Mouse (Mus musculus) erythroblast, embryonic 14.5 days (primary cell): Measurements from ENCODE around the gene Sgce. TPM values are rescaled to one million over a fixed set of nuclear protein-coding genes. Genes with fewer than 3 reads are reported as not detected.
"Not testable (repeated sequence)": the region's sequence is repeated elsewhere in the genome, so short reads cannot be mapped to it uniquely, and the experiment has no call there.

Source experiments
- H3K27me3 ChIP-seq: 2 replicates; pipeline ENCODE4 v1.6.1; 2012; ENCODE audit warnings: inconsistent platforms; ENCODE audit not compliant: control insufficient read depth
- H3K36me3 ChIP-seq: 2 replicates; pipeline ENCODE4 v1.6.1; 2012; ENCODE audit warnings: mild to moderate bottlenecking, inconsistent platforms; ENCODE audit not compliant: control insufficient read depth
- H3K4me1 ChIP-seq: 2 replicates; pipeline ENCODE4 v1.6.1; 2012; ENCODE audit warnings: inconsistent platforms; ENCODE audit not compliant: control insufficient read depth
- H3K4me3 ChIP-seq: replicated peaks from 2 replicates; pipeline ENCODE3; 2012; ENCODE audit warnings: moderate library complexity, mild to moderate bottlenecking, inconsistent platforms
- H3K9me3 ChIP-seq: 2 replicates; pipeline ENCODE4 v1.6.1; 2012; ENCODE audit warnings: low read length, inconsistent platforms, mixed read lengths; ENCODE audit not compliant: control insufficient read depth
- GATA1 ChIP-seq: IDR thresholded peaks from 2 replicates; pipeline ENCODE4 v1.6.1; 2012; ENCODE audit warnings: low read length, inconsistent platforms, mixed read lengths
- TAL1 ChIP-seq: IDR thresholded peaks from 3 replicates; pipeline ENCODE4 v1.6.1; 2012; ENCODE audit warnings: low read length, inconsistent platforms, mixed read lengths
- polyA plus RNA-seq: library from polyadenylated mRNA; stranded (reverse); fragments of >175 nt; gene quantifications from 2 replicates; pipeline ENCODE4 v1.2.3, GENCODE M21; 2012

The Sgce gene
- not detected in 2 replicates for polyA plus RNA-seq

DNA sequence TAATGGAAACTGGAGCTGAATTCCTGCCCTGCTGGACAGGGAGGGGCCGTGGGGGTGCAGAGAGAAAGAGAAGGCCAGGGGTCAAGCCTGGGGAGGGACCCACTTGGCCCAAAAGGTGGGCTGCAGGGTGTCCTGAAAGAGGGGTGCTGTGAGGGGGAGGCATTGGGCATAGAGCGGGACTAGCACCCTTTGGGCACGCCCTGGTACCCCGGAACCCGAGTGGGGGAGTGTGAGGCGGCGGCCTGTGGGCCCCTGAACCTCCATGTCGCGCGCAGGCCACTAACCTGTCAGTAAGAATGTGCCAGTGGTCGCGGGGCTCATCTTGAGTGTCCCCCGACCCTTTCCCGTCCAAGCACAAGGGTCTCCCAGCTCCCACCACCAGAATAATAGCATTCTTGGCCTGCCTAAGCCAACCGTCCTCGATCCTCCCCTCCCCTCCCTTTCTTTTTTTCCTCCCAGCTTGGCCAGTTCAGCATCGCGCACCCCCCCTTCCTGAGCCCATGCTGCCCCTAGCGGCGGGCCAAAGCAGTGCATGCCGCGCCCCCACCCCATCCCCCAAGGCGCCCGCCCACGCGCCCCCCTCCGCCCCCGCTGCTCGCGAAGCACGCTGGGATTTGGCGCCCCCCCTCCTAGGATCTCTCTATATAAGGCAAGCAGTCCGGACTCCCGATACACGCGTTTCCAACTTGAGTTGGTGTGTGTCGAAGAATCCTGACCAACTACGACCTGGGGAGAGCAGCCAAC lies at the start of gene Sgce, which contains the start of gene Peg10:
Gene Sgce, minus strand, starts transcription at position 512 of the 744 bp plus-strand sequence.
Gene Peg10, plus strand, starts transcription at position 611 of the 744 bp plus-strand sequence.
- peaks cover 23% of the 10 kb centered on the region for H3K4me1 ChIP-seq
- peak within 1 kb of the TSS; percentile 53 for H3K4me3 ChIP-seq
- H3K9me3 ChIP-seq: peaks cover 18% of the 10 kb centered on the region
- H3K27me3 ChIP-seq: peaks cover 35% of the 10 kb centered on the region
- no peak for TF ChIP-seq TAL1
- no peak for TF ChIP-seq GATA1
- H3K36me3 ChIP-seq: no peaks in the 10 kb centered on the region

GRCm38 (mm10) chr6:4796281-4796680 lies 49.3 kb upstream of the Sgce start:
- Histone ChIP-seq H3K27me3 (no peaks in the 10 kb centered on the region), H3K4me1 (no peaks in the 10 kb centered on the region), H3K4me3 (no peak overlapping the region), H3K36me3 (no peaks in the 10 kb centered on the region), H3K9me3 (no peaks in the 10 kb centered on the region)
- TF ChIP-seq GATA1 (no peak), TAL1 (no peak)

DNA sequence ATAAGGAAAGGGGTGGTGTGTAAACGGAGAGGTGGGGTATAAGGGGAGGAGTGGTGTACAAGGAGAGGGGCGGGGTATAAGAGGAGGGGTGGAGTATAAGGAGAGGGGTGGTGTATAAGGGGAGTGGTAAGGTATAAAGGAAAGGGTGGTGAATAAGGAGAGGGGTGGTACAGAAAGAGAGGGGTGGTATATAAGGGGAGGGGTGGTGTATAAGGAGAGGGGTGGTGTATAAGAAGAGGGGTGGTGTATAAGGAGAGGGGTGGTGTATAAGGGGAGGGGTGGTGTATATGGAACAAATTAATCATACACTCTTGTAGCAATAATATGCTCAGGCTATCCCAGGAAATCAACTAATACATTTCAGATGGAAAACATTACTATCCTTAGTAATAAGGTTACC lies 15.2 kb upstream of the Sgce start:
- no peaks in the 10 kb centered on the region for H3K27me3 ChIP-seq
- H3K36me3 ChIP-seq: no peaks in the 10 kb centered on the region
- H3K4me1 ChIP-seq: no peaks in the 10 kb centered on the region
- TF ChIP-seq GATA1: no peak
- TF ChIP-seq TAL1: no peak
- H3K4me3 ChIP-seq: no peak overlapping the region
- H3K9me3 ChIP-seq: no peaks in the 10 kb centered on the region

GRCm38 (mm10) chr6:4761415-4762142 lies 14.6 kb upstream of the Sgce start:
- not testable (repeated sequence) for H3K4me1 ChIP-seq, H3K36me3 ChIP-seq, H3K27me3 ChIP-seq, H3K4me3 ChIP-seq, H3K9me3 ChIP-seq

GRCm38 (mm10) chr6:4754886-4755285 lies 7.9 kb upstream of the Sgce start:
- peaks cover 7% of the 10 kb centered on the region for H3K9me3 ChIP-seq
- no peaks in the 10 kb centered on the region; the same call in 1 of the 2 replicates for H3K36me3 ChIP-seq
- TF ChIP-seq GATA1: no peak
- TF ChIP-seq TAL1: no peak
- no peak overlapping the region for H3K4me3 ChIP-seq
- H3K4me1 ChIP-seq: no peaks in the 10 kb centered on the region
- H3K27me3 ChIP-seq: no peaks in the 10 kb centered on the region

DNA sequence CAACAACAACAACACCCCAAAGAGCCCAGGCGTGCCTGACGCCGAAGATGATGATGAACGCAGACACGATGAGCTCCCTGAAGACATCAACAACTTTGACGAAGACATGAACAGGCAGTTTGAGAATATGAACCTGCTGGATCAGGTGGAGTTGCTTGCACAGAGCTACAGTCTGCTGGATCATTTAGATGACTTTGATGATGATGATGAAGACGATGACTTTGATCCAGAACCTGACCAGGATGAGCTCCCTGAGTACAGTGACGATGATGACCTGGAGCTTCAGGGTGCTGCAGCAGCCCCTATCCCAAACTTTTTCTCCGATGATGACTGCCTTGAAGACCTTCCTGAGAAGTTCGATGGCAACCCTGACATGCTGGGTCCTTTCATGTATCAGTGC lies 7.3 kb upstream of the Sgce start:
- TF ChIP-seq GATA1 (no peak), TAL1 (no peak)
- H3K27me3 ChIP-seq: no peaks in the 10 kb centered on the region
- no peaks in the 10 kb centered on the region for H3K4me1 ChIP-seq
- H3K9me3 ChIP-seq: peaks cover 7% of the 10 kb centered on the region
- H3K36me3 ChIP-seq: no peaks in the 10 kb centered on the region; the same call in 1 of the 2 replicates
- H3K4me3 ChIP-seq: no peak overlapping the region

- Histone ChIP-seq H3K4me3 (no peak overlapping the region), H3K9me3 (peaks cover 25% of the 10 kb centered on the region), H3K36me3 (no peaks in the 10 kb centered on the region; the same call in 1 of the 2 replicates), H3K4me1 (peaks cover 23% of the 10 kb centered on the region), H3K27me3 (peaks cover 23% of the 10 kb centered on the region)
- TF ChIP-seq GATA1 (no peak), TAL1 (no peak)
These were observed 4.3 kb upstream of the Sgce start for GRCm38 (mm10) chr6:4751355-4751754.

GRCm38 (mm10) chr6:4749091-4749490 lies 2.1 kb upstream of the Sgce start:
- Histone ChIP-seq H3K9me3 (peaks cover 18% of the 10 kb centered on the region), H3K27me3 (peaks cover 35% of the 10 kb centered on the region), H3K4me3 (peak overlapping the region; percentile 31), H3K36me3 (no peaks in the 10 kb centered on the region), H3K4me1 (peaks cover 23% of the 10 kb centered on the region)
- TF ChIP-seq GATA1 (no peak), TAL1 (no peak)

DNA sequence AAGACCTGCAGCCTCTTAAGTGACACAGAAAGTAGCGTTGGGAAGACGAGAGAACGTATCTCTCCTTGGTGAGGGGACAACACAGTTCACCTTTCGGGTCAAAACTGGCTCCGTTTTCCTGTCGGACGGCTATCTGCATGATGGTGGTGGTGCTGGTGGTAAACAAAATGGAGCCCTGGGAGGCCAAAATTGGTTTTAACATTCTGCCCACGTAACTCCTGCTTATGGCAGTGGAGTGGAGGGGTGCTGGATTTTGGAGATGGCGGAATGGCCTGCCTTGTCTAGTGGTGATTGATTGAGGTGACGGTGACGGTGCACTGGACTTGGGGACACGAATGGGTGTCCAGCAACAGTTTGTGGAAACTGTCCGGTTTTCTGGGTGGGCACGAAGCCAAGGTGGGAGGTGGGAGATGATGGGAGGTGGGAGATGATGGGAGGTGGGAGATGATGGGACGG lies 1.5 kb upstream of the Sgce start:
- Histone ChIP-seq H3K9me3 (peaks cover 18% of the 10 kb centered on the region), H3K4me1 (peaks cover 23% of the 10 kb centered on the region), H3K4me3 (peak overlapping the region; percentile 53), H3K36me3 (no peaks in the 10 kb centered on the region), H3K27me3 (peaks cover 35% of the 10 kb centered on the region)
- no peak for TF ChIP-seq GATA1
- no peak for TF ChIP-seq TAL1
